Mouse (Mus musculus): ENCODE measurements at regions not wholly inside any gene's neighbourhood (a gene's known extent, or its start where the extent isn't known, plus 50 kb on each side); places are given as distances from the start of the nearest gene placed in this dataset.

DNA sequence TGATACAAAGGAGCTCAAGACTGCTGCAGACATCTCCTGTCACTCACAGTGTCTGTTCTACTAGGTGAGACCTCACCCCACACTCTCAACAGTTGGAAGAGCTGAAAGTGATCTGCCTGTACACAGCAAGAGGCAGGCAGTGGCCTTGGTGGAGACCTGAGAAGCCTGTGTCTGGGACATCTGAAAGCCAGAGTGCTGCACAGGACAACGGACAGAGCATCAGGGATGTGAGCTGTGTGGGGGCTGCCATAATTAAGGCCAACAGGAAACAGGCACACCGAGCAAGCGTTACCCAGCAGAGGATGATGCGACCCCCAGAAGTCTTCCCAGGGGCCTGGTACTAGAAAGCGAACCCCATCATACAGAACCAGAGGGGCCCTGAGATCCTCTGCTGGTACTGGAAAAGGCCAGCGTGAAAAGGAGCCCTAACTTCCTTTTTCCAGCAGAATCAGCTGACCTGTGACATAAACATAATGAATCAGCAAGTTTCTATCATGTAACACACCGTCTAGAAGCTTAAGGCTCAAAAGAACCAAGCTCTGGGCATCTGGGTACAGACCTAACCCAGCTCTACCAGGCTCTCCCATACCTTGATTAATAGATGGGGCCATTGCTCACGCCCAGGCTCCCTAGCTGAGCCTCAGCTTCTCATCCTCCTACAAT is 105.7 kb downstream of the Plxna1 start:
- TF ChIP-seq CTCF (IDR thresholded peaks at IDR 0.05; ENCODE audit: borderline replicate concordance, insufficient read depth, low read depth, low read length) = no peak
- no peak for TF ChIP-seq POLR2A (IDR thresholded peaks at IDR 0.05; ENCODE audit: borderline replicate concordance, insufficient read depth, low read length)
- no peak overlapping the region for H3K27ac ChIP-seq (ENCODE audit: insufficient read depth, low read length)
- H3K27me3 ChIP-seq (ENCODE audit: control insufficient read depth, insufficient read depth, low read length) = no peaks in the 10 kb centered on the region
- WGBS = 92% methylated on average over 8 of the region's 8 CpGs
- DNase-seq = no peak
- no peak overlapping the region for H3K4me3 ChIP-seq (replicated peaks; ENCODE audit: insufficient read depth, low read depth, low read length)
- peaks cover 13% of the 10 kb centered on the region for H3K4me1 ChIP-seq (ENCODE audit: control insufficient read depth, insufficient read depth, low read length)

DNA sequence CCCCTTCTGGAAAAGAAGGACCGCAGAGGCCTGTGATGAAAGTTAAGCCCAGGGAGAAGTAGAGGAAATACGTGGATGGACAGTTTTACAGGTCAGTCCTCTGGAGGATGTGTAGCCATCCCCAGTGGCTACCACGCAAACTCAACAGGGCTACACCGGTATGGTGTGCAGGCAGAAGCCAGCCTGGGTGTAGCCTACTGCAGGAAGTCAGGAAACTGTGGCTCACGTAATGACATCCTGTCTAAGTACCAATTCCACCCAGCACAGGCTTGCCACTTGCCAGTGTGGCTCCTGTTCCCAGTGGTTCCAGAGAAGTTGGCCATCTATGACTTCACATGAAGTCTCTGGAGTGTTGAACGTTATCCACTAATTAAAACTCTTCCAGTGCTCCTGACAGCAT is 105.0 kb downstream of the Plxna1 start:
- Histone ChIP-seq H3K27ac (ENCODE audit: insufficient read depth, low read length) (no peak overlapping the region), H3K4me3 (replicated peaks; ENCODE audit: insufficient read depth, low read depth, low read length) (no peak overlapping the region), H3K27me3 (ENCODE audit: control insufficient read depth, insufficient read depth, low read length) (no peaks in the 10 kb centered on the region), H3K4me1 (ENCODE audit: control insufficient read depth, insufficient read depth, low read length) (peaks cover 13% of the 10 kb centered on the region)
- TF ChIP-seq CTCF (IDR thresholded peaks at IDR 0.05; ENCODE audit: borderline replicate concordance, insufficient read depth, low read depth, low read length) = no peak
- TF ChIP-seq POLR2A (IDR thresholded peaks at IDR 0.05; ENCODE audit: borderline replicate concordance, insufficient read depth, low read length) = no peak
- DNase-seq = no peak
- 98% methylated on average over 6 of the region's 6 CpGs for WGBS

DNA sequence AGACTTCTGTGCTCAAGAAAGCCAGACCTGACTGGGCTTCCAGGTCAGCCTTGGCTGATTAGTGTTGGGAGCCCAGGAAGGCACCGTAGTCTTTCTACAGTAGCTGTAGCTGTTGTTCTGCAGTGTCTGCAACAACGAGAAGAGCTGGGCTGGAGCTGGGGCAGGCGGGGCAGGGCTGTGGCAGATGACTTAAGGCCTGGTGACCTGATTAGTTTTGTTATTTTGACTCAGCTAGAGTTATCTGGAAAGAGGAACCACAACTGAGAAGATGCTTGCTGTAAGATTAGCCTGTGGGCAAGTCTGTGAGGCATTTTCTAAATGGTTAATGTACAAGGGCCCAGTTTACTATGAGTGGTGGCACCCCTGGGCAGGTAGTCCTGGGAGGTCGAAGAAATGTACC is 104.3 kb downstream of the Plxna1 start:
- Histone ChIP-seq H3K4me3 (replicated peaks; ENCODE audit: insufficient read depth, low read depth, low read length) (no peak overlapping the region), H3K27me3 (ENCODE audit: control insufficient read depth, insufficient read depth, low read length) (no peaks in the 10 kb centered on the region), H3K27ac (ENCODE audit: insufficient read depth, low read length) (no peak overlapping the region), H3K4me1 (ENCODE audit: control insufficient read depth, insufficient read depth, low read length) (peaks cover 13% of the 10 kb centered on the region)
- 91% methylated on average over 4 of the region's 4 CpGs for WGBS
- no peak for TF ChIP-seq CTCF (IDR thresholded peaks at IDR 0.05; ENCODE audit: borderline replicate concordance, insufficient read depth, low read depth, low read length)
- no peak for TF ChIP-seq POLR2A (IDR thresholded peaks at IDR 0.05; ENCODE audit: borderline replicate concordance, insufficient read depth, low read length)
- no peak for DNase-seq

DNA sequence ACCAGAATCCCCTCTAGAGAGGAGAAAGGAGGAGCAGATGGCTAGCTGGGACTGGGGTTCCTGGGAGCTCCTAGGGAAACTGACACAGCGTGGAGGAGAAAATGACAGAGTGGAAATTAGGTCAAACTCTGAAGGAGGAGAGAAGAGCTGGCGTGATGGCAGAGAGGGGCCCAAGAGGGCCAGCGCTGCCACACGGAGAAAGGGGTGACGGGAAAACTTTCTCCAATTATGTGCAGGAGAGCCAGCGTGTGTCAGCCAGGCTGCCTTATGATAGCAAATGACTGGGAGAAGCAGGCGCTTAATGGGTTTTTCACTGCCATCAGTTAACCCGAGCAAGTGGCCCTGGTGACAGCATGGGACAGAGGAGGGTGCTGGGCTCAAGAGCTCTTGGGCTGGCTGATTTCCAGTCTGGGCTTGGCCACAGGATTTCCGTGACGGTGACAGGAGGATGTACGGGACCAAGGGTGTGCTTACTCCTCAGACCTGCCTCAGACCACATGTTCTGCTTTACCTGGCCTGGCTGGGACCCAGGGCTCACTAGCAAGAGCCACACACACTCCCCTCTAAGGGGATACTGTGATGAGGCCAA is 102.9 kb downstream of the Plxna1 start:
- Histone ChIP-seq H3K27me3 (ENCODE audit: control insufficient read depth, insufficient read depth, low read length) (no peaks in the 10 kb centered on the region), H3K4me3 (replicated peaks; ENCODE audit: insufficient read depth, low read depth, low read length) (no peak overlapping the region), H3K4me1 (ENCODE audit: control insufficient read depth, insufficient read depth, low read length) (peaks cover 13% of the 10 kb centered on the region), H3K27ac (ENCODE audit: insufficient read depth, low read length) (no peak overlapping the region)
- WGBS = 23% methylated on average over 11 of the region's 11 CpGs
- TF ChIP-seq POLR2A (IDR thresholded peaks at IDR 0.05; ENCODE audit: borderline replicate concordance, insufficient read depth, low read length) (no peak), CTCF (IDR thresholded peaks at IDR 0.05; ENCODE audit: borderline replicate concordance, insufficient read depth, low read depth, low read length) (no peak)
- peak; percentile 42 to 50 for DNase-seq

DNA sequence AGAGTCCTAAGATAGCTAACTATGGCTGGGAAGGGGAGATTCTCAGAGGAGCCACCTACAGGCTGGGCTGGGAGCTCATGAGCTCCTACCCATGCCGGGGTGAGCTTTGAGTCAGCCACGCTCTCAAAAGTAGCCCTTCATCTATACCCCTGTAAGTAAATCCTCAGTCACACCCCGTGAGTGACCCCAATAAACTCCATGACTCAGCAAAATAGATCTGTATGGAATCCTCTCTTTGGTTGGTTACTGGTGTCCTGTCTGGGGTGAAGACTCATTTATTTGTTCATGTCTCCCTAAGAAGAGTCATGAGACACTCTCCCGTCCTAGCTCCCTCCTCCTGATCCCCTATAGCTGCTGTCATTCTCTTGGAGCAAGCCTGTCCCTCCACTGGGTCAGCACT is 99.5 kb downstream of the Plxna1 start:
- TF ChIP-seq POLR2A (IDR thresholded peaks at IDR 0.05; ENCODE audit: borderline replicate concordance, insufficient read depth, low read length) = no peak
- TF ChIP-seq CTCF (IDR thresholded peaks at IDR 0.05; ENCODE audit: borderline replicate concordance, insufficient read depth, low read depth, low read length) = no peak
- Histone ChIP-seq H3K4me1 (ENCODE audit: control insufficient read depth, insufficient read depth, low read length) (peaks cover 13% of the 10 kb centered on the region), H3K27ac (ENCODE audit: insufficient read depth, low read length) (no peak overlapping the region), H3K27me3 (ENCODE audit: control insufficient read depth, insufficient read depth, low read length) (no peaks in the 10 kb centered on the region), H3K4me3 (replicated peaks; ENCODE audit: insufficient read depth, low read depth, low read length) (no peak overlapping the region)
- DNase-seq = no peak
- 87% methylated on average over 4 of the region's 4 CpGs for WGBS

DNA sequence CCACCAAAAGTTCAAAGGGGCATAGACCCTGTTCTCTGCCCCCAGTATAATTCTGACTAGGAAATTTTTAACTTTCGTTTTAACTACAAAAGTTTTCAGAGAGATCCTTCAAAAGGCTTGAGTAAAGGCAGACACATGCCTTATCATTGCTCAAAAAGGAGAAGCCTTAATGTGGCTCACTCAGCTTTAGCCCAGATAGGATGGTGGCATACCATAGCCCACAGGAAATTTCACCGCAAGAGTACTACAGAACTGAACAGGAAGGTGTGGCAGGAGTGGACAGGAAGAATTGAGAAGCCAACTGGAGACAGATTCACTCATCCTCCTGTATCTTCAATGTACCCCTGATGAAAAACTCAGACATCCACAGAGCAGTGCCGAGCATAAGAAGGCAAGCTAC is 97.1 kb downstream of the Plxna1 start:
- H3K27ac ChIP-seq (ENCODE audit: insufficient read depth, low read length) = no peak overlapping the region
- H3K27me3 ChIP-seq (ENCODE audit: control insufficient read depth, insufficient read depth, low read length) = no peaks in the 10 kb centered on the region
- no peak for DNase-seq
- no peaks in the 10 kb centered on the region; the same call in 1 of the 2 replicates for H3K4me1 ChIP-seq (ENCODE audit: control insufficient read depth, insufficient read depth, low read length)
- TF ChIP-seq POLR2A (IDR thresholded peaks at IDR 0.05; ENCODE audit: borderline replicate concordance, insufficient read depth, low read length) (no peak), CTCF (IDR thresholded peaks at IDR 0.05; ENCODE audit: borderline replicate concordance, insufficient read depth, low read depth, low read length) (no peak)
- H3K4me3 ChIP-seq (replicated peaks; ENCODE audit: insufficient read depth, low read depth, low read length) = no peak overlapping the region
- 92% methylated on average over 3 of the region's 3 CpGs for WGBS

Data from cerebellum, adult 2 months (tissue).